Mouse (Mus musculus): Measurements from ENCODE around the gene Phactr2.
"Not testable (repeated sequence)": the region's sequence is repeated elsewhere in the genome, so short reads cannot be mapped to it uniquely, and the experiment has no call there.

The Phactr2 gene

GRCm38 (mm10) chr10:13473833-13474567 lies at the start of gene Phactr2:
Phactr2 (minus strand) TSS chr10:13474412.
- DNase-seq, result peak; percentile 66 to 79

GRCm38 (mm10) chr10:13521857-13522256 lies 47.6 kb upstream of the Phactr2 start:
- DNase-seq, result no peak

GRCm38 (mm10) chr10:13502371-13502770 lies 28.2 kb upstream of the Phactr2 start:
- no peak for DNase-seq

- not testable (repeated sequence) for DNase-seq
Measured at GRCm38 (mm10) chr10:13501533-13501932, 27.3 kb upstream of the Phactr2 start.

GRCm38 (mm10) chr10:13500938-13501496 lies 26.8 kb upstream of the Phactr2 start:
- DNase-seq, result peak; percentile 88 to 93

GRCm38 (mm10) chr10:13500473-13500872 lies 26.3 kb upstream of the Phactr2 start:
- peak in 1 of 2 experiments; percentile 16 for DNase-seq

- DNase-seq, result no peak
Measured at GRCm38 (mm10) chr10:13499331-13499730, 25.1 kb upstream of the Phactr2 start, which contains the start of gene Fuca2. Fuca2 (plus strand) TSS chr10:13499540.

GRCm38 (mm10) chr10:13496315-13496714 lies 22.1 kb upstream of the Phactr2 start:
- no peak for DNase-seq

GRCm38 (mm10) chr10:13493978-13494686 lies 19.9 kb upstream of the Phactr2 start:
- DNase-seq, result no peak

GRCm38 (mm10) chr10:13489671-13490070 lies 15.5 kb upstream of the Phactr2 start:
- no peak for DNase-seq

GRCm38 (mm10) chr10:13485958-13486357 lies 11.7 kb upstream of the Phactr2 start:
- no peak for DNase-seq

GRCm38 (mm10) chr10:13479341-13479740 lies 5.1 kb upstream of the Phactr2 start:
- DNase-seq, result no peak

GRCm38 (mm10) chr10:13475121-13475520 lies 909 bp upstream of the Phactr2 start:
- peak; percentile 20 to 22 for DNase-seq

- DNase-seq, result peak in 1 of 2 experiments; percentile 35
Measured at GRCm38 (mm10) chr10:13474568-13474955, 350 bp upstream of the Phactr2 start.

GRCm38 (mm10) chr10:13473287-13473832 lies 852 bp downstream of the Phactr2 start:
- no peak for DNase-seq

- no peak for DNase-seq
Measured at GRCm38 (mm10) chr10:13470236-13470635, 4.0 kb downstream of the Phactr2 start.

- DNase-seq, result not testable (repeated sequence)
Measured at GRCm38 (mm10) chr10:13468025-13468529, 6.1 kb downstream of the Phactr2 start.

- peak in 1 of 2 experiments; percentile 12 for DNase-seq
Measured at GRCm38 (mm10) chr10:13466925-13467324, 7.3 kb downstream of the Phactr2 start.

GRCm38 (mm10) chr10:13464295-13464694 lies 9.9 kb downstream of the Phactr2 start:
- DNase-seq, result not testable (repeated sequence)

GRCm38 (mm10) chr10:13453200-13453990 lies 20.8 kb downstream of the Phactr2 start:
- no peak for DNase-seq

- DNase-seq, result no peak
Measured at GRCm38 (mm10) chr10:13451640-13452039, 22.6 kb downstream of the Phactr2 start.

Data from kidney, postnatal 4 days (tissue).